In the genomic region with DNA sequence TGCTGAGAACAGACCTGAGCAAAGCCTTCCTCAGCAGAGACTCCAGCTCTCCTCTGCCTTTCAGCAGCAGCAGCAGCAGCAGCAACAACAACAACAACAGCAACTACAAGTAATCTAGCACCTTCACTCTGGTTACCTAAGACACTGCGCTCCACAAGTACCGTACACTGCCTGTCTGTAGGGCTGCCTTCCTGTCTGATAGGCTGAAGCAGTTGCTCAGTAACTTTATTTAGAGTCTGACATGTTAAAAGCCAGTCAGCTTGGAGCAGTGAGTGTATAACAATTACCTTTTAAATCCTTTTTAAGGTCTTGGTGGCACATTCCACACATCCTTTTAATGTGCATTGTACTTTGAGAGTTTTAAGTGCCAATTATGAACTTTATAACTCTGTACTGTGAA, we compare ENCODE assay signal across 35 mouse cellular contexts. TPM values are rescaled to one million over a fixed set of nuclear protein-coding genes. Genes with fewer than 3 reads are reported as not detected.
"Had no signal": no experiment of that assay in that cellular context is flagged by ENCODE, and none has a peak within 500 bp of the region (broad histone marks: within the 10 kb centered on the region; RNA-seq: fewer than 3 reads in every experiment).

No protein-coding gene starts in this region.

- H3K9ac ChIP-seq: heart, embryonic 12.5 days; hindbrain, embryonic 12.5 days; hindbrain, embryonic 14.5 days; intestine, embryonic 15.5 days; limb, embryonic 13.5 days; limb, embryonic 15.5 days; liver, embryonic 12.5 days; liver, embryonic 14.5 days had no signal

- H3K4me3 ChIP-seq: heart, adult 2 months; heart, embryonic 12.5 days; hindbrain, embryonic 10.5 days; hindbrain, embryonic 12.5 days; intestine, embryonic 15.5 days; layer of hippocampus, adult 2 months; left cerebral cortex, adult 2 months; limb, embryonic 13.5 days; limb, embryonic 15.5 days; liver, embryonic 12.5 days had no signal

- ATAC-seq: hindbrain, embryonic 16.5 days; intestine, embryonic 15.5 days; intestine, postnatal 0 days; liver, embryonic 12.5 days had no signal

- H3K9me3 ChIP-seq: heart, embryonic 12.5 days; hindbrain, embryonic 10.5 days; hindbrain, embryonic 12.5 days; intestine, embryonic 15.5 days; limb, embryonic 13.5 days; limb, embryonic 15.5 days; liver, embryonic 12.5 days had no signal

- DNase-seq: gastrocnemius, postnatal 10 days; gastrocnemius, postnatal 25 days; heart, adult 2 months; heart, postnatal 10 days; heart, postnatal 4 days; kidney, adult 18-20 months; kidney, adult 8-10 months; kidney, postnatal 10 days; kidney, postnatal 25 days; kidney, postnatal 4 days; left cerebral cortex, postnatal 4 days had no signal

- H3K27ac ChIP-seq: heart, adult 2 months; hindbrain, embryonic 10.5 days; hindbrain, embryonic 12.5 days; hindbrain, embryonic 14.5 days; intestine, embryonic 15.5 days; layer of hippocampus, adult 2 months; left cerebral cortex, adult 2 months; limb, embryonic 13.5 days; limb, embryonic 15.5 days; liver, embryonic 12.5 days; liver, embryonic 14.5 days had no signal

- H3K4me1 ChIP-seq: hindbrain, embryonic 10.5 days; hindbrain, embryonic 12.5 days; intestine, embryonic 15.5 days; limb, embryonic 13.5 days; limb, embryonic 15.5 days had no signal

- H3K27me3 ChIP-seq: heart, embryonic 12.5 days; hindbrain, embryonic 12.5 days; intestine, embryonic 15.5 days; limb, embryonic 13.5 days; limb, embryonic 15.5 days; liver, embryonic 12.5 days had no signal

RNA-seq across cellular contexts. Expression of a gene that starts 13.4 kb away (rescaled TPM):
- total RNA-seq: gastrocnemius, adult 18-20 months; gastrocnemius, postnatal 10 days; gastrocnemius, postnatal 25 days; gastrocnemius, postnatal 4 days; granulocyte monocyte progenitor cell, adult 5-6 weeks; heart, adult 2 months; heart, postnatal 10 days; heart, postnatal 25 days; heart, postnatal 4 days; layer of hippocampus, adult 2 months; layer of hippocampus, postnatal 10 days; layer of hippocampus, postnatal 25 days; left cerebral cortex, adult 2 months; left cerebral cortex, postnatal 25 days; left cerebral cortex, postnatal 4 days; liver, adult 2 months had no signal
- polyA plus RNA-seq: heart, adult 2 months; heart, embryonic 16.5 days; hindbrain, embryonic 14.5 days; intestine, embryonic 15.5 days; intestine, postnatal 0 days; kidney, embryonic 16.5 days; liver, adult 2 months; liver, embryonic 12.5 days; liver, embryonic 14.5 days; liver, embryonic 16.5 days had no signal

RNA-seq across cellular contexts. Expression of a gene that starts 27.8 kb away (rescaled TPM):
- total RNA-seq: granulocyte monocyte progenitor cell, adult 5-6 weeks had no signal
